Comparison of ENCODE assay signal across 20 mouse cellular contexts in the genomic region with DNA sequence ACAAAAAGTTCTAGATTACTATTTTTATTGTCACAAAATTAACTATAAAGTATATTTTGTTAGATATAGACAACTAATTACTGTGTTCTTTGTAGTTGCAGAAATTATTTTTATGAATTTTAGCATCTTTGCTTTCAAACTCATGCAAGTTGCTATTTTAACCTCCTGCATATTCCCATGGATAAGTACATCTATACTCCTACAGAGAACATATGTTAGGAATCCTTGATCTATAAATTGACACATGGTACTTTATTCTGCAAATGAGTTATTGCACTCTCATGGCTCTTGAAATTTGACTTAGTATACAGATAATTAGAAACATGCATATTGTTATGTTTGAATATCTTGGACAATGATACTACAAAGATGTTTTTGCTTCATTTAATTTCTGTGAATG.
DNase-seq lines count a peak whose midpoint lies in the region; ATAC-seq and TF ChIP-seq lines count a peak whose summit lies in the region.
"Had no signal": no experiment of that assay in that cellular context is flagged by ENCODE, and none has a peak within 500 bp of the region (broad histone marks: within the 10 kb centered on the region; RNA-seq: fewer than 3 reads in every experiment).

No protein-coding gene starts in this region.

- no peak for TF ChIP-seq CTCF in left cerebral cortex, adult 2 months (IDR thresholded peaks at IDR 0.05)

- intact Hi-C loops in left cerebral cortex, adult 2 months (cut with DNase I) = no loop called here
- intact Hi-C loops in left cerebral cortex, postnatal 14 days (cut with DNase I) = no loop called here

- peak overlapping the region; percentile 37; the same call in 1 of the 2 replicates for H3K27ac ChIP-seq in left cerebral cortex, adult 2 months

- no peak overlapping the region for H3K4me3 ChIP-seq in left cerebral cortex, adult 2 months

- ATAC-seq in frontal cortex, adult (ENCODE audit: low TSS enrichment) = peak; percentile 95
- ATAC-seq: activated CD4-positive, CD25-positive, alpha-beta regulatory T cell, adult 4 months; CD4-positive, CD25-positive, alpha-beta regulatory T cell, adult 4 months; Patski had no signal

- no peak for DNase-seq in frontal cortex, postnatal 36 days (ENCODE audit: low spot score in 2 of 2)
- no peak for DNase-seq in left cerebral cortex, adult 2 months (ENCODE audit: extremely low spot score in 1 of 2, low spot score in 2 of 2)
- DNase-seq in left cerebral cortex, postnatal 14 days (ENCODE audit: low spot score in 2 of 2) = no peak
- peak; percentile 8 for DNase-seq in brain, adult 2 months (ENCODE audit: low read depth, low spot score)
- DNase-seq in ovary, adult 18-20 months (ENCODE audit: low spot score) = no peak
- DNase-seq: adrenal gland, adult 2 months; adrenal gland, adult 8-10 months; adrenal gland, postnatal 10 days; adrenal gland, postnatal 14 days; adrenal gland, postnatal 25 days; adrenal gland, postnatal 36 days; B cell, adult 2 months; cerebellum, adult 11 months; cerebellum, adult 11-12 months; cerebellum, adult 18-20 months; cerebellum, adult 2 months had no signal
